Mouse (Mus musculus): ENCODE measurements at regions not wholly inside any gene's neighbourhood (a gene's known extent, or its start where the extent isn't known, plus 50 kb on each side); places are given as distances from the start of the nearest gene placed in this dataset.

- TF ChIP-seq CTCF (IDR thresholded peaks at IDR 0.05; ENCODE audit: low read depth) (no peak), EP300 (IDR thresholded peaks at IDR 0.05; ENCODE audit: low read depth) (no peak)
These were observed 74.0 kb downstream of the Pcdh20 start for GRCm38 (mm10) chr14:88397187-88397586.

Data from heart, postnatal 0 days (tissue).